Mouse (Mus musculus): ENCODE data around the gene Tpsg1. TPM values are rescaled to one million over a fixed set of nuclear protein-coding genes. Genes with fewer than 3 reads are reported as not detected.
A peak's percentile ranks its signal among the peaks of the same experiment; 100 is the strongest.

Gene Tpsg1
- polyA plus RNA-seq (2015; fragmentation: Nextera tagmentation; extraction: Ambion mirVana): 0.44 and 0.51 TPM in 2 replicates

- 59% methylated on average over 3 of the region's 3 CpGs for WGBS (ENCODE audit: insufficient replicate concordance)
- Histone ChIP-seq H3K4me3 (ENCODE audit: low read depth, low read length) (no peak within 1 kb of the TSS), H3K4me2 (ENCODE audit: low read depth, low read length) (no peak within 1 kb of the TSS), H3K9me3 (replicated peaks; ENCODE audit: control insufficient read depth, low read length) (no peaks in the 10 kb centered on the region), H3K27me3 (ENCODE audit: control insufficient read depth, insufficient read depth, low read depth, low read length) (no peaks in the 10 kb centered on the region), H3K9ac (ENCODE audit: low read depth, low read length) (no peak within 1 kb of the TSS), H3K27ac (ENCODE audit: low read length) (no peak within 1 kb of the TSS), H3K36me3 (ENCODE audit: control insufficient read depth, insufficient read depth) (no peaks in the 10 kb centered on the region), H3K4me1 (ENCODE audit: control insufficient read depth, low read depth, low read length) (peaks cover 2% of the 10 kb centered on the region)
- no peak for ATAC-seq (ENCODE audit: low read depth)
These were observed at the start of gene Tpsg1 for GRCm38 (mm10) chr17:25368973-25369372. Gene Tpsg1 (plus strand): TSS chr17:25369273.

DNA sequence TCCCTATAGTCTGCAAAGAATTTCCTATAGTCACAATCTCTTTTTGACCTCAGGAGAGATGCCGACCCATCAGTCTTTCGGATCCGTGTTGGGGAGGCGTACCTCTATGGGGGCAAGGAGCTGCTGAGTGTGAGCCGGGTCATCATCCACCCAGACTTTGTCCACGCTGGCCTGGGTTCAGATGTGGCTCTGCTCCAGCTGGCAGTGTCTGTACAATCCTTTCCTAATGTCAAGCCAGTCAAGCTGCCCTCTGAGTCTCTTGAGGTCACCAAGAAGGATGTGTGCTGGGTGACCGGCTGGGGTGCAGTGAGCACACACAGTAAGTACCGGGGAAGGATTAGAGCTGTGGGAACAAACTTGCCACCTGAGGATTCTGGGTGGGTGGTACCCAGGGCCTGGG, 48.3 kb upstream of the Tpsg1 start:
- no peak overlapping the region for H3K27ac ChIP-seq (ENCODE audit: low read length)
- ATAC-seq (ENCODE audit: low read depth): no peak
- no peaks in the 10 kb centered on the region for H3K4me1 ChIP-seq (ENCODE audit: control insufficient read depth, low read depth, low read length)
- H3K4me2 ChIP-seq (ENCODE audit: low read depth, low read length): no peak overlapping the region
- H3K36me3 ChIP-seq (ENCODE audit: control insufficient read depth, insufficient read depth): no peaks in the 10 kb centered on the region
- H3K4me3 ChIP-seq (ENCODE audit: low read depth, low read length): no peak overlapping the region
- WGBS (ENCODE audit: insufficient replicate concordance): 67% methylated on average over 8 of the region's 8 CpGs
- no peaks in the 10 kb centered on the region for H3K27me3 ChIP-seq (ENCODE audit: control insufficient read depth, insufficient read depth, low read depth, low read length)
- no peak overlapping the region for H3K9ac ChIP-seq (ENCODE audit: low read depth, low read length)
- H3K9me3 ChIP-seq (replicated peaks; ENCODE audit: control insufficient read depth, low read length): no peaks in the 10 kb centered on the region

GRCm38 (mm10) chr17:25322930-25323329, 46.1 kb upstream of the Tpsg1 start:
- Histone ChIP-seq H3K4me1 (ENCODE audit: control insufficient read depth, low read depth, low read length) (no peaks in the 10 kb centered on the region), H3K4me3 (ENCODE audit: low read depth, low read length) (no peak overlapping the region), H3K27me3 (ENCODE audit: control insufficient read depth, insufficient read depth, low read depth, low read length) (no peaks in the 10 kb centered on the region), H3K9me3 (replicated peaks; ENCODE audit: control insufficient read depth, low read length) (no peaks in the 10 kb centered on the region), H3K36me3 (ENCODE audit: control insufficient read depth, insufficient read depth) (no peaks in the 10 kb centered on the region), H3K4me2 (ENCODE audit: low read depth, low read length) (no peak overlapping the region), H3K9ac (ENCODE audit: low read depth, low read length) (no peak overlapping the region), H3K27ac (ENCODE audit: low read length) (no peak overlapping the region)
- peak; percentile 64 for ATAC-seq (ENCODE audit: low read depth)
- WGBS (ENCODE audit: insufficient replicate concordance): 9% methylated on average over 2 of the region's 2 CpGs

GRCm38 (mm10) chr17:25332321-25332720, 36.8 kb upstream of the Tpsg1 start:
- 21% methylated on average over 9 of the region's 9 CpGs for WGBS (ENCODE audit: insufficient replicate concordance)
- H3K4me2 ChIP-seq (ENCODE audit: low read depth, low read length): no peak overlapping the region
- no peak overlapping the region for H3K27ac ChIP-seq (ENCODE audit: low read length)
- no peak overlapping the region for H3K4me3 ChIP-seq (ENCODE audit: low read depth, low read length)
- ATAC-seq (ENCODE audit: low read depth): no peak
- no peaks in the 10 kb centered on the region for H3K36me3 ChIP-seq (ENCODE audit: control insufficient read depth, insufficient read depth)
- H3K4me1 ChIP-seq (ENCODE audit: control insufficient read depth, low read depth, low read length): no peaks in the 10 kb centered on the region
- no peaks in the 10 kb centered on the region; the same call in none of the 2 replicates for H3K27me3 ChIP-seq (ENCODE audit: control insufficient read depth, insufficient read depth, low read depth, low read length)
- no peaks in the 10 kb centered on the region for H3K9me3 ChIP-seq (replicated peaks; ENCODE audit: control insufficient read depth, low read length)
- no peak overlapping the region for H3K9ac ChIP-seq (ENCODE audit: low read depth, low read length)

DNA sequence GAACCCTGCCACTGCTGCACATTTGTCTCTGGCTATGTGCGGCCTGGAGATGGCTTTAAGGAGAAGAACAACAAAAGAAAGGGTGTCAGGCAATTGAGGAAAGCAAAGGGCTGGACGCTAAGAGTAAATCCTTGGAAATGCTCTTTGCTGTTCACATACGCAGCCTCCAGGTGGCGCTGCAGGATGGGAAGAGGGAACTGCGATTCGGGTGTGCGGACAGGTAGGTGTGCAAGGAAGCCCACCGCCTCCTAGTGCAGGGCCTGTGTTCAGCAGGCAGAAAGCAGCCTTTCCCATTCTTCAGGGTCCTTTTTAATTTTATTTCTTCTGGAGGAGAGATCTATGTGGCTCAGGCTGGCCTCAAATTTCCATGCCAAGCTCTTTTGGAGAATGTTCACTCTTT, 35.1 kb upstream of the Tpsg1 start:
- Histone ChIP-seq H3K27me3 (ENCODE audit: control insufficient read depth, insufficient read depth, low read depth, low read length) (no peaks in the 10 kb centered on the region; the same call in none of the 2 replicates), H3K36me3 (ENCODE audit: control insufficient read depth, insufficient read depth) (no peaks in the 10 kb centered on the region), H3K4me1 (ENCODE audit: control insufficient read depth, low read depth, low read length) (no peaks in the 10 kb centered on the region; the same call in 1 of the 2 replicates), H3K9ac (ENCODE audit: low read depth, low read length) (no peak overlapping the region), H3K27ac (ENCODE audit: low read length) (no peak overlapping the region), H3K4me2 (ENCODE audit: low read depth, low read length) (no peak overlapping the region), H3K4me3 (ENCODE audit: low read depth, low read length) (no peak overlapping the region), H3K9me3 (replicated peaks; ENCODE audit: control insufficient read depth, low read length) (no peaks in the 10 kb centered on the region)
- 2% methylated on average over 8 of the region's 8 CpGs for WGBS (ENCODE audit: insufficient replicate concordance)
- ATAC-seq (ENCODE audit: low read depth): no peak

- H3K9ac ChIP-seq (ENCODE audit: low read depth, low read length): no peak overlapping the region
- H3K27me3 ChIP-seq (ENCODE audit: control insufficient read depth, insufficient read depth, low read depth, low read length): no peaks in the 10 kb centered on the region; the same call in 1 of the 2 replicates
- H3K4me3 ChIP-seq (ENCODE audit: low read depth, low read length): no peak overlapping the region
- H3K4me2 ChIP-seq (ENCODE audit: low read depth, low read length): no peak overlapping the region
- no peaks in the 10 kb centered on the region for H3K9me3 ChIP-seq (replicated peaks; ENCODE audit: control insufficient read depth, low read length)
- WGBS (ENCODE audit: insufficient replicate concordance): 51% methylated on average over 4 of the region's 4 CpGs
- H3K27ac ChIP-seq (ENCODE audit: low read length): peak overlapping the region; percentile 64
- H3K36me3 ChIP-seq (ENCODE audit: control insufficient read depth, insufficient read depth): no peaks in the 10 kb centered on the region
- ATAC-seq (ENCODE audit: low read depth): peak; percentile 62
- peaks cover 2% of the 10 kb centered on the region for H3K4me1 ChIP-seq (ENCODE audit: control insufficient read depth, low read depth, low read length)
These were observed 30.9 kb upstream of the Tpsg1 start for GRCm38 (mm10) chr17:25338218-25338617.

DNA sequence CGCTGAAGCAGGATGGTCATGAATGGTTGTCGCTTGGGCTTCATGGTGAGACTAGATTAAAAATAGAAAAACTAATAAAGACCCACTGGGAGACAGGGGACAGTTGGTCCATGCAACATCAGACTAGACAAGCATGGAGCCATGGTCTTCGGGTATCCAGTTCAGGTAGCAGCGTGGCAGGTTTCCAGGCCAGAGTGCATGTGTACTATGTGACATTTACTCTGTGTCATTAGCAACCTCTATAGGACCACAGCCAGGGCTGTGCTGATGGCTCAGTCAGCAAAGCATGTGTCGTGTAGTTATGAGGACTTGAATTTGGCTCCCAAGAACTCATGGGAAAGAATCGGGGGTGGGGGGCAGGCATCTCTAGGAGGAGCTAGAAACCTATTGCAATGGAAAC, 29.1 kb upstream of the Tpsg1 start:
- WGBS (ENCODE audit: insufficient replicate concordance): 64% methylated on average over 6 of the region's 6 CpGs

GRCm38 (mm10) chr17:25341490-25341889, 27.6 kb upstream of the Tpsg1 start:
- Histone ChIP-seq H3K9ac (ENCODE audit: low read depth, low read length) (no peak overlapping the region), H3K4me3 (ENCODE audit: low read depth, low read length) (no peak overlapping the region), H3K4me1 (ENCODE audit: control insufficient read depth, low read depth, low read length) (peaks cover 2% of the 10 kb centered on the region), H3K9me3 (replicated peaks; ENCODE audit: control insufficient read depth, low read length) (no peaks in the 10 kb centered on the region), H3K27me3 (ENCODE audit: control insufficient read depth, insufficient read depth, low read depth, low read length) (no peaks in the 10 kb centered on the region), H3K4me2 (ENCODE audit: low read depth, low read length) (no peak overlapping the region), H3K36me3 (ENCODE audit: control insufficient read depth, insufficient read depth) (no peaks in the 10 kb centered on the region), H3K27ac (ENCODE audit: low read length) (peak overlapping the region; percentile 52)
- WGBS (ENCODE audit: insufficient replicate concordance): 44% methylated on average over 3 of the region's 3 CpGs
- peak; percentile 71 for ATAC-seq (ENCODE audit: low read depth)

More for the DNA sequence above, 29.1 kb upstream of the Tpsg1 start:
- Histone ChIP-seq H3K27me3 (ENCODE audit: control insufficient read depth, insufficient read depth, low read depth, low read length) (no peaks in the 10 kb centered on the region), H3K27ac (ENCODE audit: low read length) (no peak overlapping the region), H3K4me1 (ENCODE audit: control insufficient read depth, low read depth, low read length) (peaks cover 2% of the 10 kb centered on the region), H3K4me2 (ENCODE audit: low read depth, low read length) (no peak overlapping the region), H3K9ac (ENCODE audit: low read depth, low read length) (no peak overlapping the region), H3K4me3 (ENCODE audit: low read depth, low read length) (no peak overlapping the region), H3K9me3 (replicated peaks; ENCODE audit: control insufficient read depth, low read length) (no peaks in the 10 kb centered on the region), H3K36me3 (ENCODE audit: control insufficient read depth, insufficient read depth) (no peaks in the 10 kb centered on the region)
- ATAC-seq (ENCODE audit: low read depth): peak; percentile 64

DNA sequence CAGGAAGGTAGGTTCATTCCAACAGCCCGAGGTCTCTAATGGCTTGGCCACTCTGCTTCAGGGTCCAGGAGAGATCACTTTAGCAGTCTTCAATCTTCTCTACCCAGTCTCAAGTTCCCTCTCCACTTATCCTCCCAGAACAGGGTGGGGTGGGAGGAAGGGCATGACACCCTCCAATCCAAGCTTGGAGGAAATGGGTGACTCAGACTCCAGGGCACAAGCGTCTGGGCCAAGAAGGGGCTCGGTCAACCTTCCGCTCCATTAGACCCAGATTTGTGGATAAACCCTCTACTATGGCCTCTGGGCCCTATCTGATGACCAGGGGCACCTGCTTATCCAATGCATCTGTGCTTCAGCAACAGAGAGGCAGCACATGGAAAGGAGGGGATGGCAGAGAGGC, 23.6 kb upstream of the Tpsg1 start, which contains the start of gene Tpsab1:
Tpsab1 (minus strand) TSS at position 101 of the 400 bp plus-strand sequence.
- Histone ChIP-seq H3K4me3 (ENCODE audit: low read depth, low read length) (no peak within 1 kb of the TSS), H3K4me2 (ENCODE audit: low read depth, low read length) (no peak within 1 kb of the TSS), H3K27ac (ENCODE audit: low read length) (no peak within 1 kb of the TSS), H3K9ac (ENCODE audit: low read depth, low read length) (no peak within 1 kb of the TSS), H3K9me3 (replicated peaks; ENCODE audit: control insufficient read depth, low read length) (no peaks in the 10 kb centered on the region), H3K27me3 (ENCODE audit: control insufficient read depth, insufficient read depth, low read depth, low read length) (no peaks in the 10 kb centered on the region), H3K4me1 (ENCODE audit: control insufficient read depth, low read depth, low read length) (no peaks in the 10 kb centered on the region), H3K36me3 (ENCODE audit: control insufficient read depth, insufficient read depth) (no peaks in the 10 kb centered on the region)
- no peak for ATAC-seq (ENCODE audit: low read depth)
- 67% methylated on average over 4 of the region's 4 CpGs for WGBS (ENCODE audit: insufficient replicate concordance)

All from liver, embryonic 16.5 days (tissue).